Mouse (Mus musculus) bone marrow, adult 2 months (tissue): Measurements from ENCODE around the gene Phc1.

Experiments used
- CTCF ChIP-seq: fragments of 200-500 bp; IDR thresholded peaks from 2 replicates; pipeline ENCODE4 v1.5.1; 2011; ENCODE audit warnings: low read length, control low read depth; ENCODE audit not compliant: control insufficient read depth, insufficient read depth
- POLR2A ChIP-seq: fragments of 200-500 bp; IDR thresholded peaks from 2 replicates; pipeline ENCODE4 v1.6.1; 2011; ENCODE audit warnings: low read depth, mild to moderate bottlenecking, control low read depth, low read length, borderline replicate concordance; ENCODE audit not compliant: control insufficient read depth

- TF ChIP-seq CTCF = no peak
- no peak for TF ChIP-seq POLR2A
Observed at GRCm38 (mm10) chr6:122318726-122319125, 21.6 kb downstream of the Phc1 start.
